In the genomic region with DNA sequence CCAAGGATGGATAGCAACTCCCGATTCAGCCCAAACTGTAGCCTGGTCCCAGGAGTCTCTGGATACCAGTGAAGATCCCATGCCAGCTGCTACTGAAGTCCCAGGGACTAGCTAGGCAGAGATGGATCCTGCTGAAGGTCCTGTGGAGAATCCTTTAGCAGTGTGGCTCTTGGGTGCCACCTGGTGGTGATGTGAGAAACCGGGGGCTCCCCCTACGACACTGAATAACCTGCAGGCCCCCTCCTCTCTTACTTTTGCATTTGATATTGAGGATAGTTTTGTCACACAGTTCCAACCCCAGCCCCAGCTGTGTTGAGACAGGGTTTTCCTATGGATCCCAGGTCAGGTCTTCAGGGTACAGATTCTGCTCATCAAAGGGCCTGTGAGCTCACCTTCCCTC, we compare ENCODE assay signal across 8 mouse cellular contexts. TPM values are rescaled to one million over a fixed set of nuclear protein-coding genes. Genes with fewer than 3 reads are reported as not detected.
DNase-seq lines count a peak whose midpoint lies in the region; ATAC-seq and TF ChIP-seq lines count a peak whose summit lies in the region.

No protein-coding gene starts in this region.

- H3K4me2 ChIP-seq in stomach, embryonic 16.5 days (ENCODE audit: low read depth, low read length): no peak overlapping the region

- no peak overlapping the region for H3K27ac ChIP-seq in kidney, adult 2 months (ENCODE audit: insufficient read depth, low read depth, low read length)
- no peak overlapping the region for H3K27ac ChIP-seq in liver, adult 2 months (replicated peaks; ENCODE audit: insufficient read depth, low read depth, low read length)
- no peak overlapping the region for H3K27ac ChIP-seq in stomach, embryonic 16.5 days (ENCODE audit: low read length)

- no peaks in the 10 kb centered on the region for H3K4me1 ChIP-seq in kidney, adult 2 months (ENCODE audit: control insufficient read depth, insufficient read depth, low read length)
- H3K4me1 ChIP-seq in liver, adult 2 months (ENCODE audit: control insufficient read depth, insufficient read depth, low read length): peaks cover 3% of the 10 kb centered on the region; the same call in 1 of the 2 replicates
- no peaks in the 10 kb centered on the region for H3K4me1 ChIP-seq in stomach, embryonic 16.5 days (ENCODE audit: control insufficient read depth, insufficient read depth, low read length)

- TF ChIP-seq CTCF in kidney, adult 2 months (conservative IDR thresholded peaks at IDR 0.05; ENCODE audit: insufficient read depth, insufficient read length, low read depth, low read length): peak; percentile 65
- peak; percentile 81 for TF ChIP-seq CTCF in liver, adult 2 months (IDR thresholded peaks at IDR 0.05; ENCODE audit: low read depth, low read length)

- peak; percentile 79 to 80 for DNase-seq in B cell, adult 2 months
- peak; percentile 70 to 71 for DNase-seq in adrenal gland, adult 18-20 months (ENCODE audit: low spot score in 2 of 2)
- DNase-seq in embryo, embryonic 10 days (ENCODE audit: low spot score): peak; percentile 80
- peak; percentile 38 for DNase-seq in gastrocnemius, postnatal 25 days
- peak; percentile 58 for DNase-seq in kidney, adult 2 months
- DNase-seq in liver, adult 2 months (ENCODE audit: extremely low read depth, low read depth, low spot score): no peak
- DNase-seq in natural killer cell, adult 2 months (ENCODE audit: low spot score in 2 of 2): peak; percentile 40 to 57

- no peak overlapping the region for H3K9ac ChIP-seq in liver, adult 2 months (ENCODE audit: low read depth, low read length)
- no peak overlapping the region for H3K9ac ChIP-seq in stomach, embryonic 16.5 days (ENCODE audit: low read length)

- no peaks in the 10 kb centered on the region for H3K27me3 ChIP-seq in kidney, adult 2 months (replicated peaks; ENCODE audit: control insufficient read depth, insufficient read depth, low read length)
- no peaks in the 10 kb centered on the region for H3K27me3 ChIP-seq in liver, adult 2 months (ENCODE audit: control insufficient read depth, insufficient read depth, low read length)
- no peaks in the 10 kb centered on the region for H3K27me3 ChIP-seq in stomach, embryonic 16.5 days (ENCODE audit: control insufficient read depth, insufficient read depth, low read length)

- TF ChIP-seq POLR2A in kidney, adult 2 months (IDR thresholded peaks at IDR 0.05; ENCODE audit: low read depth, low read length): no peak
- TF ChIP-seq POLR2A in liver, adult 2 months (IDR thresholded peaks at IDR 0.05; ENCODE audit: extremely low read depth, insufficient read depth, low read length): no peak

- H3K9me3 ChIP-seq in stomach, embryonic 16.5 days (replicated peaks; ENCODE audit: control insufficient read depth, low read length): no peaks in the 10 kb centered on the region

- H3K36me3 ChIP-seq in kidney, adult 2 months (ENCODE audit: control insufficient read depth, insufficient read depth, low read length): no peaks in the 10 kb centered on the region
- peaks cover 11% of the 10 kb centered on the region for H3K36me3 ChIP-seq in liver, adult 2 months (ENCODE audit: control insufficient read depth, insufficient read depth, low read length)
- peaks cover 22% of the 10 kb centered on the region for H3K36me3 ChIP-seq in stomach, embryonic 16.5 days (ENCODE audit: control insufficient read depth, insufficient read depth, low read length)

- 16% methylated on average over 3 of the region's 3 CpGs for WGBS in kidney, adult 2 months
- 11% methylated on average over 3 of the region's 3 CpGs for WGBS in liver, adult 2 months
- WGBS in stomach, embryonic 16.5 days: 18% methylated on average over 3 of the region's 3 CpGs

- no peak overlapping the region for H3K4me3 ChIP-seq in kidney, adult 2 months (ENCODE audit: insufficient read depth, low read depth, low read length)
- H3K4me3 ChIP-seq in liver, adult 2 months (ENCODE audit: insufficient read depth, low read depth, low read length): no peak overlapping the region
- no peak overlapping the region for H3K4me3 ChIP-seq in stomach, embryonic 16.5 days (replicated peaks; ENCODE audit: low read length)

- H3K79me2 ChIP-seq in liver, adult 2 months (ENCODE audit: control insufficient read depth, insufficient read depth, low read length): no peaks in the 10 kb centered on the region

- peak; percentile 6; the same call in 1 of the 2 replicates for ATAC-seq in stomach, embryonic 16.5 days (ENCODE audit: insufficient read depth, low FRiP score)

RNA-seq across cellular contexts. Expression of gene Gm20219, which starts 4.3 kb away (rescaled TPM):
- 1 to 10 TPM in 1 of 2 experiments, under 1 TPM in 1; 0.86 to 1.0 TPM for total RNA-seq in adrenal gland, adult 18-20 months (2021)
- total RNA-seq in gastrocnemius, postnatal 25 days (2021): under 1 TPM; 0.43 to 0.78 TPM
- 1.7 and 2.1 TPM in 2 replicates for polyA plus RNA-seq in kidney, adult 2 months (2012; rRNA removed)
- not detected in 2 replicates for total RNA-seq in liver, adult 2 months (2014; rRNA removed)
- 0.14 and 0.31 TPM in 2 replicates for polyA plus RNA-seq in liver, adult 2 months (2012; rRNA removed)
- 17.5 and 21.3 TPM in 2 replicates for polyA plus RNA-seq in stomach, embryonic 16.5 days (2015; fragmentation: Nextera tagmentation; extraction: Ambion mirVana)

RNA-seq across cellular contexts. Expression of gene Safb2, which starts 25.9 kb away (rescaled TPM):
- 100 to 1,000 TPM; 117 to 153 TPM for total RNA-seq in adrenal gland, adult 18-20 months (2021)
- total RNA-seq in gastrocnemius, postnatal 25 days (2021): 10 to 100 TPM; 29.7 to 35.6 TPM
- polyA plus RNA-seq in kidney, adult 2 months (2012; rRNA removed): 68.4 and 77.1 TPM in 2 replicates
- total RNA-seq in liver, adult 2 months (2014; rRNA removed): 30.6 and 32.8 TPM in 2 replicates
- 41.7 and 62.3 TPM in 2 replicates for polyA plus RNA-seq in liver, adult 2 months (2012; rRNA removed)
- polyA plus RNA-seq in stomach, embryonic 16.5 days (2015; fragmentation: Nextera tagmentation; extraction: Ambion mirVana): 55.0 and 59.9 TPM in 2 replicates

RNA-seq across cellular contexts. Expression of gene Safb, which starts 26.2 kb away (rescaled TPM):
- 100 to 1,000 TPM; 108 to 136 TPM for total RNA-seq in adrenal gland, adult 18-20 months (2021)
- 10 to 100 TPM; 36.8 to 43.8 TPM for total RNA-seq in gastrocnemius, postnatal 25 days (2021)
- 67.6 and 87.0 TPM in 2 replicates for polyA plus RNA-seq in kidney, adult 2 months (2012; rRNA removed)
- 20.8 and 22.9 TPM in 2 replicates for total RNA-seq in liver, adult 2 months (2014; rRNA removed)
- 36.6 and 56.2 TPM in 2 replicates for polyA plus RNA-seq in liver, adult 2 months (2012; rRNA removed)
- 78.9 and 88.5 TPM in 2 replicates for polyA plus RNA-seq in stomach, embryonic 16.5 days (2015; fragmentation: Nextera tagmentation; extraction: Ambion mirVana)

RNA-seq across cellular contexts. Expression of gene Znrf4, which starts 46.2 kb away (rescaled TPM):
- total RNA-seq in adrenal gland, adult 18-20 months (2021): not detected
- not detected for total RNA-seq in gastrocnemius, postnatal 25 days (2021)
- polyA plus RNA-seq in kidney, adult 2 months (2012; rRNA removed): 0.17 and 0.52 TPM in 2 replicates
- total RNA-seq in liver, adult 2 months (2014; rRNA removed): not detected in 2 replicates
- not detected in 2 replicates for polyA plus RNA-seq in liver, adult 2 months (2012; rRNA removed)
- not detected in 2 replicates for polyA plus RNA-seq in stomach, embryonic 16.5 days (2015; fragmentation: Nextera tagmentation; extraction: Ambion mirVana)

RNA-seq across cellular contexts. Expression of gene 2410015M20Rik, which starts 51.1 kb away (rescaled TPM):
- 100 to 1,000 TPM; 360 to 384 TPM for total RNA-seq in adrenal gland, adult 18-20 months (2021)
- total RNA-seq in gastrocnemius, postnatal 25 days (2021): 100 to 1,000 TPM; 147 to 152 TPM
- 440 and 549 TPM in 2 replicates for polyA plus RNA-seq in kidney, adult 2 months (2012; rRNA removed)
- 201 and 208 TPM in 2 replicates for total RNA-seq in liver, adult 2 months (2014; rRNA removed)
- 214 and 259 TPM in 2 replicates for polyA plus RNA-seq in liver, adult 2 months (2012; rRNA removed)
- 240 and 266 TPM in 2 replicates for polyA plus RNA-seq in stomach, embryonic 16.5 days (2015; fragmentation: Nextera tagmentation; extraction: Ambion mirVana)
